Mouse (Mus musculus) embryo, embryonic 11.5 days (tissue): ENCODE data around the gene Hyal4.

Source experiments
- DNase-seq: peaks from one replicate; pipeline ENCODE4 v3.0.0-alpha.2; 2012; ENCODE audit warnings: low read depth, low spot score

Hyal4 gene

GRCm38 (mm10) chr6:24748029-24748428 lies at the start of gene Hyal4:
Gene Hyal4, plus strand, starts transcription at chr6:24748329.
- DNase-seq = no peak

- no peak for DNase-seq
Measured at GRCm38 (mm10) chr6:24707090-24707489, 41.0 kb upstream of the Hyal4 start.

DNA sequence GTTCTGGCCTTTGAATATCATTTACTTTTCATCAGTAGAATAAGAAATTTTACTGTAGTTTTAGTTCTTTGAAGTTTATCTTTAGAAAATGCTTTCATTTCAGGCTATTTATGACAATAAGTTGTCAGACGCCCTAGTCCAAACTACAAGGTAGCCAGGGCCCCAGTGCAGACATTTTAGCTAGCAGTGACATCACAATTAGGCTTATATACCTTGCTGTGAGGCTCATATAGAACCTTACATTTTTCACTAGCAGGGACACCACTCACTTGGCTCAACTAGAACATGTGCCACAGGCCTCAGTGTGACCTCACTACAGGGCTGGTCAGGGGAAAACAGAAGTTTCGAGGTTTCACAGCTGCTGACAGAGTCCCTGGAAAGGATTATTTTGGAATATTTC lies 40.6 kb upstream of the Hyal4 start:
- DNase-seq = no peak

GRCm38 (mm10) chr6:24721317-24722099 lies 26.6 kb upstream of the Hyal4 start:
- peak; percentile 11 for DNase-seq

GRCm38 (mm10) chr6:24728130-24728529 lies 20.0 kb upstream of the Hyal4 start:
- no peak for DNase-seq

DNA sequence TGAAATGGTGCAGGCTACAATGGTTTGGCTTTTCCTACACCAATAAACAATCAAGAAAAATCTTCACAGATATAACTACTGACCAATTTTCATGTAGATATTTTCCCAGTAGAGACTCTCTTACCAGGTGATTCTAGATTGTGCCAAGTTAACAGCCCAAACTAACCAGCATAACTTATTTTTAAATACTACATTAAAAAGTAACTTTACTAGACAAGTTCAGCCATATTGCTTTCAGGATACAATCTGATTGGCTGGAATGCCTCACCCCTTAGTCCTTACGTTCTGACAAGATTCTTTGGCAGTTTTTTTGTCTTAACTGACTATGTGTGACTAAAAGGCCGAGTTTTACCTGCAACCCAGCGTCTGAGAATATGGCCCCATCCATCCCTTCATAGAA lies 15.2 kb upstream of the Hyal4 start, which contains the start of gene Hyal6:
TSS of gene Hyal6 (plus strand) at position 301 of the 400 bp plus-strand sequence.
- no peak for DNase-seq

- no peak for DNase-seq
Measured at GRCm38 (mm10) chr6:24734565-24734964, 13.6 kb upstream of the Hyal4 start.

DNA sequence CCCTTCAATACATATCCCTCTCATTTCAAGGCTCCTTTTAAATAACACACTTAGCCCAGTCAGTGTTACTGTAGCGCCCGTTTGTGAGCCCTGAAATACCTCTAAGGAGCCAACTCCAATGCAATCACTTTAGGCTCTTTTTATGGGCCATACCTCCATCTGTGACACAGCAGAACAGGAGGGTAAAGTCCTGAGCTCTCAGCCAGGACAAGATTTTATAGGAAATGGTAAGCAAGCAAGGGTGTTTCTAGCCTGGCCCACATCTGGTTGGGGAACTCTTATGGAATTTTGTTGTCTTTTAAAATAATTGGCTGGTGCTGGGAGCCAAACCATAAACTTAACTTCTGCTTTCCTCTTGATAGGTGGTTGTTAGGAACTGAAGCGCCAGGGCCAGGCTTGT lies 11.2 kb downstream of the Hyal4 start:
- DNase-seq = no peak

GRCm38 (mm10) chr6:24766261-24766660 lies 18.1 kb downstream of the Hyal4 start:
- no peak for DNase-seq

DNA sequence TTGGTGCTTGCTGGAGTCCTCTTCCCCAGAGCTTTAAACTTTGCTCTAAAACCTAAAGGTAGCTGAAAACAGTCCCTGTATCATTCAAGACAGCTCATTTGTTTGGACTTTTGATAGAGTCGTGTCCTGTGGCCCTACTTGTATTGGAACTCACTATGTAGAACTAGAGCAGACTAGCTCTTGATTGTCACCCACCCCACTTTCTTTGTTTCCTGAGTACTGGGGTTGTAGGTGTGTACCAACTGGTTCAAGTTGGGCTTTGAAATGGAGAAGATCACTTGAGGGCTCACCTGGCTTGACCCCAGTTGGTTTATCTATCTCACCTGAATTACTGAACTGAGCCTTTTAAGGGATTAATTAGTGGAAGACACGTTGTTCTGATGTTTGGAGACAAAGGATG lies 31.1 kb downstream of the Hyal4 start:
- DNase-seq = no peak

GRCm38 (mm10) chr6:24790888-24791287 lies 42.8 kb downstream of the Hyal4 start, which contains the start of gene Spam1:
Gene Spam1, plus strand, starts transcription at chr6:24791188.
- no peak for DNase-seq
